Mouse (Mus musculus) brain, embryonic 14.5 days (tissue): ENCODE measurements at regions not wholly inside any gene's neighbourhood (a gene's known extent, or its start where the extent isn't known, plus 50 kb on each side); places are given as distances from the start of the nearest gene placed in this dataset.

Source experiments
- DNase-seq: peaks from one replicate; pipeline ENCODE4 v3.0.0-alpha.2; 2011; ENCODE audit warnings: low read depth
- CTCF ChIP-seq: fragments of 200-500 bp; IDR thresholded peaks from 2 replicates; pipeline ENCODE4 v1.5.1; 2012; ENCODE audit warnings: inconsistent platforms, mild to moderate bottlenecking, moderate library complexity, borderline replicate concordance; ENCODE audit not compliant: insufficient read depth, insufficient read length; ENCODE audit errors: extremely low read depth
- POLR2A ChIP-seq: fragments of 200-500 bp; IDR thresholded peaks from 2 replicates; pipeline ENCODE4 v1.6.1; 2012; ENCODE audit warnings: mild to moderate bottlenecking, inconsistent platforms, borderline replicate concordance; ENCODE audit not compliant: poor library complexity, insufficient read depth, insufficient read length, severe bottlenecking; ENCODE audit errors: extremely low read depth

DNA sequence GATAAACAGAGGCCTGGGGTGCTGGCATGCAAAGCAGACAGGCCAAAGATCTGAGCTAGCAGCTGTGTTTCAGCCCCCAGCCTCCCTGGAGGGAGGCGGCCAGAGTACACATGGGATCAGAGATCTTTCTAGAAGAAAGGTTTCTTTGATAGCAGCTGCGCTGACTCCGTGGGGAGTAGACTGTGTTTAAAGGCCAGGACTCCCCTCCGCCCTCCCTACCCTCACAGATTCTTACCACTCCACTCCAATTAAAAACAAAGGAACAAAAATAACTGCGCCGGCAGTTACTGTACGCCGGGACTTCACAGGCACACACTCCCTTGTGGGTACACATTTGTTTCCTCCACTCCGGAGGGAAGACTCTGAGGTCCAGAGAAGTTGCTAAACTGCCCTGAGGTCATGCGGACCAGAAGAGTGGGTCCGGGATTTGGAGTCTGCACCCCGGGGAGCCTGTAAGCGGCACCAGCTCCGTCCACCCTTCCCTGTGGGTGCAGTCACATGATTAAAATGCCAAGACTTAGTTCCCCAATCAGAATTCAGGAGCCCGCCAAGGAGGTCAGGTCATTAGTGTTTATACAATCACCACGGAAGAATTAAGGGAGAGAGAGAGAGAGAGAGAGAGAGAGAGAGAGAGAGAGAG, 411.5 kb downstream of the Zfp536 start:
- TF ChIP-seq CTCF (no peak), POLR2A (no peak)
- DNase-seq = peak; percentile 88

DNA sequence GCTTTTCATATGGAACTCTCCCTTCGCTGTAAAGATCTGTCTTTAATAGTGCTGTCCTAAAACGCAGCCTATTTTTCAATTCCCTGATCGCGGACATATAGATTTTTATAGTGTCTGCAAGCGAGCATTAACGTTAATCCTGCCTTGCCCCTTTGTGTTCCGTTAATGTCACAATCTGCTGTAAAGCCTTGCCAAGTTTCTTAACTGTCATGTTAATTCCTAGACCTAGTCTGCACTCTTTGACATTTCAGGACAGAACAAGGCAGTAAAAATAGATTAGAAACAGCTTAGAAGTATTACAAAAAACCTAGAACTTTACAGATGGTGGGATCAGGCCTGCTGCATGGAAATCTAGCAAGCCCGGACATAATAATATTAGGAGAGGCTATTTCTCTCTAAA, 410.6 kb downstream of the Zfp536 start:
- peak; percentile 59 for DNase-seq
- no peak for TF ChIP-seq POLR2A
- no peak for TF ChIP-seq CTCF

DNA sequence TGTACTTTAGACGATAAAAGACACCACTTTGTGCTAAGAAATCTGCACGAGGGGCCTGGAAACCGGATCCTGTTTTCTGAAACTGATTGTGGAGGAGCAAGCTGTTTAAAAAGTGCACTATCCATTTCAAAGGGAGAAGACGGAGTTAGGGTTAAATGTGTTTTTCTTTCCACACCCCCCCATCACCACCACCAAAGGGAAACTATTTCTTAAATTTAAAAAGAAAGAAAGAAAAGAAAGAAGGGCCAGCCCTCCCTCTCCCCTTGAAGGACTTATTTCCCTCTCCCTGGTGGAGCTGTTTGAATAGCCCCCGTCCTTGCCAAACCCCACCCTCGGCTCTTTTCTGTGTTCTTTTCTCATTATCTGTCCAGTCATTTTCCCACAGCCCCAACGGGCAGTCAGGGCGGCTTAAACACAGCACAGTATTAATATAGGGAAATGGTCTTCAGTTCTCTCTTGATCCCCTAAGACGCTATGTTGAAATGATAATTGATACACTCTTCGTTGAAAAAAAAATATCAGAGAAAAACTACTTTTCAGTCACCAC, 409.7 kb downstream of the Zfp536 start:
- peak; percentile 92 for DNase-seq
- TF ChIP-seq CTCF = no peak
- TF ChIP-seq POLR2A = no peak

DNA sequence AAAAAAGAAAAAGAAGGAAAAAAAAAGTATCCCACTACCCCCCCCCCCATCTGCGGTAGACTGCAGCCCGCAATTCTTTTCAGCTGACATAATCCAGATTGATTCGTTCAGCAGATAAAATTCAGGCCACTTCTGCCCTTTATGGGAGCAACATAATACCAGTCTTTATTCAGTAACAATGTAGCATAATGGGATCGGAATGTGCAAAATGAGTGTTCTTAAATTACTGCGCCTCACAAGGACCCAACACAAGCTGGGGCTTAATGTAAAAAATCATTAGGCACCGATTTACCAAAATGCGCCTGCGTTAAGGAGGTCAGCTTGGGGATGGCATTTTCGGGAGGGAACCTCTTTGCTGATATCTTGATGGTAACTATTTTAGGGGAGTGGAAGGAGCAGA, 409.2 kb downstream of the Zfp536 start:
- TF ChIP-seq POLR2A (no peak), CTCF (no peak)
- DNase-seq = peak; percentile 84

DNA sequence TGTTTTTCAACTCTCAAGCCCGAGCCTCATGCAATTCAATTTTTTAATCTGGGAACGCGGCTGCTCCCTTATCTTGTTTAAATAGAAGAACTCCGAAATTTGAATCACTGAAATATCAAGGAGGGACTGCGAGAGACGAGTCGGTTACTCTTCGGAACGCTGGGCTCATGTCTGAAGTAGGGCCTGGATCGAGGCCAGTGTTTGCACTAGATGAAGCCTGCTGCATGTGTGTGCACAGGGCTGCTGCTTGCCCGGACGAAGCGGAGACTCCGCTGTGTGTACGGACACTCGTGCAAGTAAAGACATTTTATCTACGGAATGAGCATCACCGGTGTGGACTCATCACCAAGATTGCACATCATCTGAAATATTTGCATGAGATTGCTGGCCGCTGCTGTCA, 407.4 kb downstream of the Zfp536 start:
- TF ChIP-seq POLR2A = no peak
- DNase-seq = peak; percentile 68

DNA sequence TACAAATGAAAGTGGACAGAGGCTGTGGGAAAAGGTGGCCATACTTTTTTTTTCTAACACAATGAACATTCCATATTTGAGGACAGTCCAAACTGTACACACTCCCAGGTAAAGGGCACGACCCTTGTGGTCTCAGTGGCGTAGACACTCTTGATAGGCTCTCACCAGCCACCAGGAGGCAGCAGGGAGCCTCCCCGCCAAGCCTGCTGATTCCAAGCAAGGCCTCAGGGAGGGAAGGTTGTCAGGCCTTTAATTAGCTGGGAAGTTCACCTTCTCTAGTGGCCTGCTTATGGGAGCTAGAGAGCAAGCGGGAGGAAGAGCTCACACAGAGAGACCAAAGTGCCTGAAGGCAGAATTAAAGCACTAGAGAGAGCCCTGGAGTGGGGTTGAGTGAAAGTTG, 403.7 kb downstream of the Zfp536 start:
- peak; percentile 53 for DNase-seq
- TF ChIP-seq POLR2A (no peak), CTCF (peak; percentile 61; the same call in 1 of the 2 replicates)

DNA sequence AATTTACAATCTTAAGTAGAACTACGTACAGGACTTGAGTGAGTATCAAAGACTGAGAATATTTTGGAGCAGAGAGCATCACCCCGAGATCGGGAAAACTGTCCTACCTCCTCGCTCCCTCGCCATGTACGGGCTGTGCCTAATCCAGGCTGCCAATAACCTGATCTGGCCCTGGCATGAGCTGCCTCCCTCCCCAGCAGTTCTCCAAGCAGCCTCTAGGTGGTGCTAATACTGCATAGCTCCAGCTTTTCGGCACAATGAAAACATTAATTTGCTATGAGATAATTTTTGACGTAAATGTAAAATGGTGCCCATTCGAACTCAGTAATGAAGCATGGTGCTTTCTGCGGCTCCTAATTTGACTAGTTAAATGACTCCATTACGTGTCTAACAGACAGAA, 399.6 kb downstream of the Zfp536 start:
- peak; percentile 89 for DNase-seq
- TF ChIP-seq CTCF (peak; percentile 96), POLR2A (no peak)

DNA sequence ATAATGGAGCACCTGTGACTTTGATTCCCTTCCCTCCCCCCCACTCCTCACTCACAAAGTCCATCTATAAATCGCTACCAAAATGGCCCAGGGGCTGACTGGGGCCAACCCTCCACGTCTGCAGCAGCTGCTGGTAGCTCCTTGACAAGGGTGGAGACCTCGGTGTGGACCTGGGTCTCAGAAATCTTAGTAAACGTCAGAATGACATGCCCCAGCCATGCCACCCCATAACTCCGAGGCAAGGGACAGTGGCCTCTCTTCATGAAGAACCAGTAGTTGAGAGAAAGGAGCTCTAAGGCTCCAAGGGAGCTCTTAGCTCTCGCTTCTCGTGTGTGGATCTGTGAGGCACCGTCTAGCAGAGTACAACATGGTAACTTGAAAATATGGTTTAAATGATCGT, 398.4 kb downstream of the Zfp536 start:
- no peak for TF ChIP-seq CTCF
- no peak for TF ChIP-seq POLR2A
- no peak for DNase-seq

DNA sequence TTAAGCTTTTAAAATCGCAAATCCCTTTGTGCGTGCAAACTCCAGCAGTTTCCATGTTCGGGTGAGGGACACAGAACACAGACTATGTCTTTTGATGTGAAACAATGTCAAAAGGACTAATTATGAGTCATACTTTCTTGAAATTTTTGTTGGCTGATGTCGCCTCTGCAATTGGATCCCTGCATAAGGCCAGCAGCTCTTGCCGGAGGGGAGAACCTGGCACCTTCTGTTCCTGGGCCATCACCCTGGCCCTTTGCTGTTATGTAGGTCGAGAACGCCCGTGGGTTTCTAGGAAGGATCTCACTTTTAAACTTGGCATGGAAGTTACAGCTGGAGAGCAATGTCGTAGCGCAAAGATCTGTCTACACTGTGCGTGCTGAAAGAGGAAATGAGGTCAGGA, 397.9 kb downstream of the Zfp536 start:
- no peak for DNase-seq
- no peak for TF ChIP-seq CTCF
- no peak for TF ChIP-seq POLR2A

DNA sequence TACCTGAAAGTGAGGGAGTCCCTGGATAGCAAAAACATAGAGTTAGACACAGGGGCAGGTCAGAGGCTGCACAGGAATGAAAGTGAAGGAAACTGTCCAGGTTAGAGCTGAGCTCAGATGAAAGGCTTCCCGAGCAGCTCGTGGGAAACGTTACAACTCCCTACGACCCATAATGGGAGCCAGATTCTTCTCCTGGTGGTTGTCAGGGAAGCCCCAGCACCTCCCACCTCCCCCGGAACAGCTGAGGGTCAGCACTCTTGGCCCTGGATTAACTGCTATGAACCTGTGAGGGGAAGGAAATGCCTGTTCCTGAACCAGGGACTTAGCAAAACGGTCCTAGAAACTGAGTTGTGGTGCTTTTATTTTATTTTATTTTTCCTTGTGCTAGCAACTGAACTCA, 397.2 kb downstream of the Zfp536 start:
- DNase-seq = no peak
- no peak for TF ChIP-seq POLR2A

DNA sequence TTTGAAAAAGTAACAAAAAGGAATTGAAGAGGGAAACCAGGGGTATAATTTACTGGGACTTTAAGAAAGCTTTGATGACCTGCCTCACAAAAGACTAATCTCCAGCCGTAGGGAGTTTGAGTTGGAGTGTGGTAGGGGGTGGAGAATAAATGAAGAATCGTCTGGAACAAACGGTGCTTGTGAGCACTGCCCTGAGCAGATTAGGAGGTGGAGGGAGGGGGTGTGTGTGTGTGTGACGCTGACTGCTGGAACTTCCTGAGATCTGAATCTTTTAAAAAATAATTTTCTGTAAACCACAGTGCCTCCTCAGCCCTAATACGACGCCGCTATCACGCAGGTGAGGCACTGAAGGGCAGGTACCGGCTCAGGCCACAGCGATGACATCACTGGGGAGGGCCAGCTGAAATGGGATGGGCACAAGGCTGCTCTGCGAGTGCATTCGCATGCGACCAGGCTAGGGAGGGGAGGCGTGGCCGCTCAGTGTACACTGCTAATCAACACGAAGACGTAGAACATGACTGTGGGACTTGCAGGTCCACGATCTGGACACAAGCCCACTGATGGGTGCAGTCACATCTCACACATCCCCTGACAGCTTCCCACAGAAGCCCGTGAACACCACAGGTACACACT, 395.4 kb downstream of the Zfp536 start:
- TF ChIP-seq POLR2A = no peak
- no peak for TF ChIP-seq CTCF
- peak; percentile 56 for DNase-seq

DNA sequence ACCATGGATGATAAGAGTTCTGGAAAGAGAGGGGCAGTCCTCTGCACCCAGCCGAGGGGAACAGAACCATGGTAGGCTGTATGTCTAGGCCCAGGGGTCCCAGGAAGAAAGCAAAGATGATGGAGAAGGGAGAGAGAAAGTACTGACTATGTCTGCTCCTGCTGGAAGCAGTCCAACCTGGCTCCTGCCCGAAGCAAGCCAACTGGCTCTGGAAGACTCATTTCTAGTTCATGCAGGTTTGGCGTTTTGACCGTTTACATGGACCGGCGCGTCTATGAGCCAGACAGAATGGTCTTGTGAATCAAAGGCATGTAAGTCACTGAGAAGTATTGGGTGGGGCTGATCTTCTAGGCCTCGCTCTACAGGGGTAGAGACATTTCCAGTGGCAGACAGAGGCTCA, 385.6 kb downstream of the Zfp536 start:
- TF ChIP-seq CTCF = no peak
- TF ChIP-seq POLR2A = no peak
- DNase-seq = no peak

DNA sequence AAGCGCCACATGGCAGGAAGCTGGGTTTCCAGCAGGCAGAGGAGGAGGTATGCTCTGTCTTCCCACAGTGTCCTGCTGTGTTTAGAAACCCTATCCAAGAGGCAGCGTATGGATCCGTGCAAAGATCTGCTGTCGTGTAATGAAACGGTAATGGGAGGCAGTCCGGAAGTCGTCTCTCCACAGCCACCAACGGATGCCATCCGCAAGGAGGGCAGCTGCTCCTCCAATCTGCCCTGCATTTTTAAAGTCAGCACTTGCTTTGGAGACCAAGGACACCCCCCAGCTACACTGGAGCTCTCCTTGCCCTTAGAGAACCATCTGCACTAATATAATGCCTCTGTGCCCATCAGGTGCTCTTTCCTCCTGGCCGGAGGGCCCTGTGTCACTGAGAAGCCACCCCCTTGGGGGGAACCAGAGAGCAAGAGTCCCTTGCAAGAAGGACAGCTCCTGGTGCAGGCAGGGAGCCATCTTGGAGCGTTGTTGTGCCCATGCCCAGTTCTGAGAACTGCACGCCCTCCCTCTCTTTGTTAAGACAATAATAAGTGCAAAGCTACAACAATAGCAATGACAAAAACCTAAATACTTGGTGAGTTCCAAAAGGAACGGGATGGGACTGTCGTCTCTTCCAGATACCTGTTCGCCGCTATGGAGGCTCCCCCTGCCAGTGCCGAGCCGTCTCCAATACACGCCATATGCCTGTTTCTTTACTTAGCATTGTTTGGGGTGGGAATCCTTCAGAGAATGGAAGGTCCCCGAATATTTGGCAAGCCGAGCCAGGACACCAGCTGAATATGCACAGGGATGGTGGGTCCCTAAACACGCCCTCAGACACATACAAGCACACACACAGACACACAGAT, 384.4 kb downstream of the Zfp536 start:
- TF ChIP-seq POLR2A (no peak), CTCF (no peak)
- DNase-seq = peak; percentile 55
